ENCODE assay signal across 17 mouse cellular contexts in genomic region chr15:103167786-103168185, GRCm38 (mm10). TPM values are rescaled to one million over a fixed set of nuclear protein-coding genes. Genes with fewer than 3 reads are reported as not detected.
DNase-seq lines count a peak whose midpoint lies in the region; ATAC-seq lines count a peak whose summit lies in the region.
"Had no signal": no experiment of that assay in that cellular context is flagged by ENCODE, and none has a peak within 500 bp of the region (broad histone marks: within the 10 kb centered on the region; RNA-seq: fewer than 3 reads in every experiment).

No protein-coding gene starts in this region.

- peak overlapping the region; percentile 82 for H3K27ac ChIP-seq in kidney, embryonic 15.5 days
- peak overlapping the region; percentile 89 for H3K27ac ChIP-seq in hindbrain, embryonic 13.5 days
- peak overlapping the region; percentile 94 for H3K27ac ChIP-seq in neural tube, embryonic 12.5 days
- H3K27ac ChIP-seq: embryonic facial prominence, embryonic 13.5 days had no signal

- peaks cover 73% of the 10 kb centered on the region for H3K27me3 ChIP-seq in kidney, embryonic 15.5 days
- peaks cover 68% of the 10 kb centered on the region for H3K27me3 ChIP-seq in hindbrain, embryonic 13.5 days
- H3K27me3 ChIP-seq in neural tube, embryonic 12.5 days (replicated peaks), result no peaks in the 10 kb centered on the region; the same call in 1 of the 2 replicates
- H3K27me3 ChIP-seq: Patski had no signal

- 24% methylated on average over 3 of the region's 3 CpGs for WGBS in kidney, embryonic 15.5 days
- 22% methylated on average over 3 of the region's 3 CpGs for WGBS in hindbrain, embryonic 13.5 days
- WGBS in neural tube, embryonic 12.5 days, result 9% methylated on average over 3 of the region's 3 CpGs

- H3K9me3 ChIP-seq in kidney, embryonic 15.5 days (replicated peaks), result no peaks in the 10 kb centered on the region
- no peaks in the 10 kb centered on the region for H3K9me3 ChIP-seq in hindbrain, embryonic 13.5 days
- no peaks in the 10 kb centered on the region for H3K9me3 ChIP-seq in neural tube, embryonic 12.5 days
- H3K9me3 ChIP-seq: embryonic facial prominence, embryonic 13.5 days had no signal

- H3K4me1 ChIP-seq in kidney, embryonic 15.5 days, result peaks cover 72% of the 10 kb centered on the region
- peaks cover 91% of the 10 kb centered on the region for H3K4me1 ChIP-seq in hindbrain, embryonic 13.5 days (replicated peaks)
- H3K4me1 ChIP-seq in neural tube, embryonic 12.5 days, result peaks cover 90% of the 10 kb centered on the region

- no peak for ATAC-seq in kidney, embryonic 15.5 days (replicated peaks; ENCODE audit: low FRiP score)
- ATAC-seq in hindbrain, embryonic 13.5 days (ENCODE audit: low FRiP score), result no peak
- no peak for ATAC-seq in neural tube, embryonic 12.5 days (ENCODE audit: low FRiP score, low read depth)
- ATAC-seq: activated CD4-positive, CD25-positive, alpha-beta regulatory T cell, adult 4 months; liver, postnatal 0 days; Patski had no signal

- H3K9ac ChIP-seq in kidney, embryonic 15.5 days, result no peak overlapping the region
- peak overlapping the region; percentile 74 for H3K9ac ChIP-seq in hindbrain, embryonic 13.5 days
- H3K9ac ChIP-seq in neural tube, embryonic 12.5 days, result peak overlapping the region; percentile 65
- H3K9ac ChIP-seq: embryonic facial prominence, embryonic 13.5 days; liver, postnatal 0 days had no signal

- no peak overlapping the region for H3K4me2 ChIP-seq in kidney, embryonic 15.5 days
- peak overlapping the region; percentile 90 for H3K4me2 ChIP-seq in hindbrain, embryonic 13.5 days
- peak overlapping the region; percentile 64 for H3K4me2 ChIP-seq in neural tube, embryonic 12.5 days (replicated peaks)
- H3K4me2 ChIP-seq: embryonic facial prominence, embryonic 13.5 days had no signal

- DNase-seq in kidney, postnatal 25 days, result no peak
- DNase-seq in MN1 (ENCODE audit: low spot score) (peak; percentile 65), liver (no peak)
- no peak for DNase-seq in layer of hippocampus, adult 9-11 months
- DNase-seq: adrenal gland, postnatal 14 days; cerebellum, adult 18-20 months; cerebellum, postnatal 36 days; gastrocnemius, postnatal 14 days; kidney, postnatal 14 days; liver, postnatal 0 days; lung, postnatal 14 days had no signal

- H3K4me3 ChIP-seq in kidney, embryonic 15.5 days (replicated peaks), result no peak overlapping the region
- peak overlapping the region; percentile 20 for H3K4me3 ChIP-seq in hindbrain, embryonic 13.5 days
- H3K4me3 ChIP-seq in neural tube, embryonic 12.5 days, result peak overlapping the region; percentile 27

- no peaks in the 10 kb centered on the region for H3K36me3 ChIP-seq in kidney, embryonic 15.5 days
- H3K36me3 ChIP-seq in hindbrain, embryonic 13.5 days, result no peaks in the 10 kb centered on the region
- H3K36me3 ChIP-seq in neural tube, embryonic 12.5 days, result no peaks in the 10 kb centered on the region
- H3K36me3 ChIP-seq: embryonic facial prominence, embryonic 13.5 days had no signal

RNA-seq across cellular contexts. Expression of gene Smug1, which starts 0.9 kb away (rescaled TPM):
- polyA plus RNA-seq in kidney, embryonic 15.5 days (2015; fragmentation: Nextera tagmentation; extraction: Ambion mirVana), result 17.7 and 18.0 TPM in 2 replicates
- 40.7 and 41.2 TPM in 2 replicates for polyA plus RNA-seq in hindbrain, embryonic 13.5 days (2015; fragmentation: Nextera tagmentation; extraction: Ambion mirVana)
- 66.6 and 68.0 TPM in 2 replicates for polyA plus RNA-seq in neural tube, embryonic 12.5 days (2016; fragmentation: Nextera tagmentation; extraction: Ambion mirVana)
